Mouse (Mus musculus) thymus, postnatal 14 days (tissue): ENCODE measurements around the gene Nrarp.

Experiments used
- DNase-seq: peaks from one replicate; pipeline ENCODE4 v3.0.0; 2021

Nrarp gene

GRCm38 (mm10) chr2:25229582-25229981 lies 49.0 kb downstream of the Nrarp start:
- DNase-seq: no peak

DNA sequence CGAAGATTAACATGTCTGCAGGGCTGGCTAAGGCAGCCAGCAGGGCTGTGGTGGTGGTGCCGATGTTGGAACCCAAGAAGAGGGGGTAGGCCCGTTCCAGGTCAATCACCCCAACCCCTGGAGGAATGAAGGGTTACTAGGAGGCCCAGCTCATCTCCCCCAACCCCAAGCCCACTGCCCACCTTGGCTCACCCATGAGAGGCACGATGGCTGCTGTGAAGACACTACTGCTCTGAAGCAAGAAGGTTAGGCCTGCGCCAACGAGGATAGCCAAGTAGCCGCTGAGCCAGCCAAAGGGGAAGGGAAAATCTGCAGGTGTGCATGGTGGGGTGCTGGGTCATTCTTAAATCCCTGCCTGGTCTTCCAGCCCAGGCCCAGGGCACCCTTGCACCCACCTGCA lies 50.0 kb downstream of the Nrarp start:
- DNase-seq: no peak

- DNase-seq: no peak
These were observed 50.5 kb downstream of the Nrarp start for GRCm38 (mm10) chr2:25231038-25231437.
